Mouse (Mus musculus) cerebellum, adult 18-20 months (tissue): ENCODE results near the gene Ttc41.
"Not testable (repeated sequence)": the region's sequence is repeated elsewhere in the genome, so short reads cannot be mapped to it uniquely, and the experiment has no call there.

Source experiments
- DNase-seq, 2 experiments: peaks; one replicate each; pipeline ENCODE4 v3.0.0; 2021

Ttc41 gene

GRCm38 (mm10) chr10:86705318-86705921, at the start of gene Ttc41, which contains the start of gene Hsp90b1:
Gene Ttc41 (plus strand): TSS chr10:86705811.
Gene Hsp90b1 (minus strand): TSS chr10:86705509.
- peak; percentile 98 to 100 for DNase-seq

DNA sequence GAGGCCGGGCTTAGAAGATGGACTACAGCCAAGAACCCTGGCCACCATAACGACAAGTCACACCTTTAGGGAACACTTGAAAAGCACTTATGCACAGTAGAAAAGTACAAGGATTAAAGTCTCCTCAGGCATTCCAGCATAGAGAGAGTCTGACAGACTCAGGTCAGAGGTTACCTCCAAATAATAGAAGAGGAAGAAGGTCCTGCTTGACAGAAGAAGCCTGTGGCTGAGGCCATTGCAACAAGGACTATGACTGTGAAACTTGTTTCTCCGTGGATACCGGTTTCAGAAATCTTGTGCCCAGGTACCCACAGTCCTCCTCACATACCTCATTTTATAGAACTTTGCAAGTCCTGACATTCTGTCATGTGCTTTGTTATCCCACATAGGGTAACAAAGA, 35.1 kb upstream of the Ttc41 start:
- DNase-seq: not testable (repeated sequence)

DNA sequence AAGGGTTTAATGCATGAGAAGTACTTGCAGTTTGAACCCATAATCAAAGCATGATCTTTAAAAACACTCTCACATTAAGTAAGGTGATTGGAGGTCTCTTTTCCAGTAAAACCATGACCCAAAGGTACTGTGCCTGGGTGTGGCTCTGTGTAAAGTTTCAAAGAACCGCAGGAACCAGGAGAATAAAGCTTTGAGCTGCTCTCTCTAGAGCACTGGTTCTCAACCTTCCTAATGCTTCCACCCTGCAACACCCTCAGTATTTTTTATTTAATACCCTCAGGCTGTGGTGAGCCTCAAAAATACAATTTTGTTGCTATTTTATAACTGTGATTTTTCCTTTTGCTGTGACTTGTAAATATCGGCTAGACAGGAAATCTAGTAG, 20.8 kb upstream of the Ttc41 start:
- DNase-seq: not testable (repeated sequence)

DNA sequence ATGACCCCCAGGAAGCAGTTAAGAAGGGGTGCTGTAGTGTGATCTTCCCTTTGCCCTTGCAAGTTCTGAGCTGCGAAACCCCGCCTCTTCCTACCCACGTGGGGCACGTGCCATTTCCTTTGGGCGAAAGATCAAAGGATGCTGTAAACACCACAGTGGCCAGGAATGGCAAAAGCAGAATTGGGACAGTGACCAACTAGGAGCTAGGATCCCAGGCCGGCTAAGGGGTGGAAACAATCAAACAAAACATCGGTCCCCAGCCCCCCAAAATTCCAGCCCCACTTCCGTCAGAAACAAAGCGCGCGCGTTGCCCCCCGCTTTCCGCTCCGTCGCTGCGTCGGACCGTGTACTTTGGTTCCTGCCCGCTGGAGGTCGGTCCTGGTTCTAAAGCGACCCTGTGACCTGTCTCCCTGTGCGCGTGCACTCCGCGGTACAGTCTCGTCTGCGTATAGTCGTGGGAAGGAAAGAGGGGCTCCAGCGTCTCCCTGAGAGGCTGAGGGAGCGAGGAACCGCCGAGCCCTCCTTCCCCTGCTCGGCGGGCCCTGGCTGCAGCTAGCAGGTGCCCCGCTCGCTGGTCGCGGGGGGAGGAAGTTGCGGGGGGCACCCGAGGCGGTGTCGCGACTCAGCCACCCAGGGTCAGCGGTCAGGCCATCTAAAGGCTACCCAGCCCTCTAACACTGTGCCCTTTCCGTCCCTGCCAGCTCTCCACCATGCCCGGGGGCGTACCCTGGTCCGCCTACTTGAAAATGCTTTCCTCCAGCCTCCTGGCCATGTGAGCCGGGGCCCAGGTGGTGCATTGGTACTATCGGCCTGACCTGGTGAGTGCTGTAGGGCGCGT, 20.2 kb upstream of the Ttc41 start:
- peak; percentile 80 to 87 for DNase-seq

GRCm38 (mm10) chr10:86686017-86686360, 19.6 kb upstream of the Ttc41 start:
- DNase-seq: not testable (repeated sequence)

GRCm38 (mm10) chr10:86700251-86700650, 5.4 kb upstream of the Ttc41 start:
- DNase-seq: no peak

GRCm38 (mm10) chr10:86700973-86701372, 4.6 kb upstream of the Ttc41 start:
- DNase-seq: no peak

- no peak for DNase-seq
These were observed 3.2 kb upstream of the Ttc41 start for GRCm38 (mm10) chr10:86702312-86702920.

DNA sequence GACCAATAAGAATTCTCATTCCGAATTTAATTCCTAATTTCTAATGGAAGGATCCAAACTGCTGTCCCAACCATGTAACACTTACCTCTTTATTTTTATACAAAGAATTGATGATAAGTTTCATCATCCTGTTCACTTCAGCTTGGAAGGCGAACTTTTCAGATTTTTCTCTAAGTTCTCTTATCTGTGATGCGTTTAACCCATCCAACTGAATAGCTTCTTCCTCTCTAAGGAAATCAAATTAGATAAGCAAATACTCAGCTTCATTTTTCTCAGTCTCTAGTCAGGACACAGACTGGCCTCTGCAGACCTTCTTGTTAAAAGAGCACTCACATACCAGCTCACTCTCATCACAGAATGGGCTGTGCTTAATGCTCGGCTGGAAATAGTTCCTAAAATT, 2.2 kb upstream of the Ttc41 start:
- no peak for DNase-seq

- no peak for DNase-seq
These were observed 1.5 kb upstream of the Ttc41 start for GRCm38 (mm10) chr10:86704141-86704540.

- DNase-seq: peak in 1 of 2 experiments; percentile 56
These were observed 921 bp upstream of the Ttc41 start for GRCm38 (mm10) chr10:86704589-86705191.

DNA sequence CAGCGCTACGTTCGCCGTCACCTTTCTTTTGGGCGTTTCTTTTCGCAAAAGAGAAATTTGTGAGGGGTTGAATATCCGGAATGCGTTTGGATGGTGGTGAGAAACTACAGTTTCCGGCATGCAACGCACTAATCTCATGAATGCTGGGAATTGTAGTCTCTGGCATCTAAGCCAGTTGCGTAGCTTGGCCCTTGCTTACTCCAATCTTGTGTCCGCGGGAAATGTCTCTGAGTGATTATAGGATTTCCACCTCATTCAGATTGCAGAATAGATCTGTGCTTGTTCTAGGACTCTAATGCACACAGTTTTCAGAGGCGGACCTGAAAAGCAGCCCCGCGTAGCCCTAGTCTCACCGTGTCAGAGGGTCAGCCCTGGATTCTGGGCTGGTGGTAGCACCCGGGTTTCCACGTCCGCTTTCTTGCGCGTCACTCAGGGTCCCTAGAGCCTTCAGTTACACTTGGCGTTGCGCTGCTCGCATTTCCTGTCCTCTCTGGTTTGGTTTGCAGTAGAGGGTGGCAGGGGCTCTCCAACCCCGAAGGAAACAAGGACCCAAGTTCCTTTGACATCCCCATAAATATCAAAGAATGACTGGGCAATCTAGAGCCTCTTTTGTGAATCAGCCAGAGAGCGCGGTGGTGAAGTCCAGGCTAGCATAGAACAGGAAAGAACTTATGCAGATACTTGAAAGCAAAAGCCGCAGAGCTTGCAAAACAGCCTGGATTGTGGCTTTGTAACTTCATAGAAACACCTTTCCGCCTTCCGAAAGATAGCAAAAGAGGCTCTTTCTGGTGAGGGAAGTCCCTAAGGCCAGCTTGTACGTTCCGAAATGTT, 526 bp downstream of the Ttc41 start:
- peak; percentile 77 to 84 for DNase-seq

DNA sequence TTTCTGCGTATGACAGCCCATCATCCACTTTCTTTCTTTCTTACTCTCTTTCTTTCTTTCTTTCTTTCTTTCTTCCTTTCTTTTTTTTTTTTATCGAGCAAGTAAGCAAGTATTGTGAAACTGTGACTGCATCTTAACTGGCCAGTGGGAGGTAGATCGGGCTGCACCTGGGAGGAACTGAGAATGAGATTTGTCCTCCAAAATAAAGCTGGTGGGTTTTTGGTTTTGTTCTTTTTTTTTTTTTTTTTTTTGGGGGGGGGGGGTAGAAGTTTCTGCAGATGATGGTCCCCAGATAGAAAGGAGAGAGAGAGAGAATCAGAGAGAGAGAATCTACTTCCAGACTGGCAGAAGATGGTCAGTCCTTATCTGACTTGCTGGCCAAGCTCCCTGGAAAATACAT, 1.5 kb downstream of the Ttc41 start:
- DNase-seq: no peak

GRCm38 (mm10) chr10:86712156-86712555, 6.5 kb downstream of the Ttc41 start:
- DNase-seq: no peak

DNA sequence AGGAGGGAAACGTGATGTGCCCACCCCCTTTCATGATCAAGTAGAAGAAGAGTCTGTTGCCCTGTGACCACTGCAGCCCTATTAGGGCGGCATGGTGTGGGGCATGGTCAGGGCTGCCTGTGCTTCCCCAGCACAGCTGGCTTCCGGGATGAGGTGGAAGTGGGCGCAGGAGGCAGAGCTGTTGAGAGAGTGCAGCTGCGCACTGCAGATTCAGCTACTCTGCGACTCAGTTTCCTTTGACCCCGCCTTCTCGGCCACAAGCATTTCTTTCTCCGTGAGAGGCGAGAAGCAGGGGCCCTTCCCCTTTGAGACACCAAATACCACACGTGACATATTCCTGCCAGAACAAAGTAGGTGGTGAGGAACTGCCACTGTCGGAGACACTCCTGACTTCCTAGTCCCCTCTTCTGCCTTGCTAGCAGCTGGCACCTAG, 22.0 kb downstream of the Ttc41 start:
- no peak for DNase-seq

DNA sequence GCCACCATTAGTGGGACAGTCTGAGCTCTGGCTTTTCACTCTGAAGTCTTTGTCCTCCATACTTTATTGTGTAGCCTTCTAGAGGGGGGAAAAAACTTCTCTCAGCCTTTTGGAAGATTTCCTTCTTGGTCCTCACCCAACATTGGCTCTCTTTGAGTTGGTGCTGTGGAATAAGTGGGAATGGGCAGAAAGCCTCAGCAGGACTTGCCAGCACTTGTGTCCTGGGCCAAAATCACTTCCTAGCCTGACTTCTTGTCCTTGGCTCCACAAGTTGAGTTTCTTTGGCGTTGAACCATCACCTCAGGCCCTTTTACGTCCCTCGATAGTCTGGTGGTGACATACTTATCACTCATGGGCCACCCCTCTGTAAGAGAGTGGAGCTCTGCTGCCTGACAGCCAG, 22.6 kb downstream of the Ttc41 start:
- peak in 1 of 2 experiments; percentile 5 for DNase-seq

DNA sequence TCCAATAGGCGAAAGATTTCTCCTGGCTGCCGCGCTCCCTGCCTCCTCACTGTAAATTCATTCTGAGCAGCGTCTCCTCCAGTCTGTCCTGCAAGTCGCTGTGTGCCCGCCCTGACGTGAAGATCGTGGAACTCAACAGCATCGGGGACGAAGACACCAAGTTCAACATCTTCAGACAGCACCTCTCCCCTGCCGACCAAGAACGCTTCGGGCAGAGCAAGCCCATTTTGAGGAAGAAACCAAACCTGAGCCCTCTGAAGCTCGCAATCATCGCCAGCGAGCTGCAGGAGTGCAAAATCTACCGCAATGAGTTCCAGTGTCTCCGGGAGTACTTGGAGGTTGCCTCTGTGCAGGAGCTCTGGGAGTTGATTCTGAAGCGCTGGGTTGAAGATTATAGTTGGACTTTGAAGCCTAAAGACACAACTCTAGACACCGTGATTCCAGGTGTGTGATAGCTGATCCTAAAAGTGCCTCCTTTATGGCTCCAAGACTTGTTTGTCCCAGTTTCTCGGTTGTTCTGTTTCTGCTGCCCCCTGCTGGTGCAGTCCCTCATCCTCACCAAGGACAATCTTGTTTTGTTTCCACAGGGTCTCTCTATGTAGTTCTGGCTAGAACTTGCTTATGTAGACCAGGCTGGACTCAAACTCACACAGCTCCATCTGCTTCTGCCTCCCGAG, 25.4 kb downstream of the Ttc41 start:
- DNase-seq: peak; percentile 85 to 90

- no peak for DNase-seq
These were observed 25.9 kb downstream of the Ttc41 start for GRCm38 (mm10) chr10:86731500-86731863.

DNA sequence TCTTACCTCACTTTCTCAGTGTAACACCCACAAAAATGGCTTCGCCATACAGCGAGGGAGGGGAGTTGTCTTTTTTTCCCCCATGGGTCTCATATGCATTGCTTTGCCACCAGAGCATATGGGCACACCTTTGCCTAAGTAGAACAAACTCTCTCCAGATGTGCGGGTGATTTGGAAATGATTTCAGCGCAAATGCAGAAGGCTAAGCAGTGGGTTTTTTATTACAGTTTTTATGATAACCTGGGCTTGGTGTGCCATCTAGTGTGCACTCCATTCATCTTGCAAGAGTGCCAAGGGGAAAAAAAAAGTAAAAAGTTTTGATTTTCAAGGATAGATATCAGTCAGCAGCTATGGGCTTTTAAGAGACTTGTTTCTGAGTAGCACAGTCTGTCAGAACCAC, 29.4 kb downstream of the Ttc41 start:
- no peak for DNase-seq

- DNase-seq: no peak
These were observed 37.3 kb downstream of the Ttc41 start for GRCm38 (mm10) chr10:86742918-86743317.

DNA sequence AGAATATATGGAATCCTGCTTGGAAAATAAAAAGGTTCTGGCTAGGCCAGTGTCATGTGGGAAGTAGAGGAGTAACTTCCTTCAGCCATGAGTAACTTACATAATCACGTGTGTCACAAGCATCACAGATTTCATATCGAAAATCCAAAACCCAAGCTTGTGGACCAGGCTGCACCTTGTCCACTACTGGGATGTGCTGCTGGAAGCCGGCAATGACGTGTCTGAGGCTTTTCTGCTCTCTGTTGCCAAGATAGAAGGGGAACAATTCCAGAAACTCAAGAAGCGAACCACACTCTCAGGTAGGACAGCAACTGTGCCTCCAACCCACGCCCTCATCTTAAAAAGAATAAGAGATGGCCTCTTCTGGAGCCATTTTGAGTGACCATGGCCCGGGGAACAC, 38.7 kb downstream of the Ttc41 start:
- DNase-seq: no peak
